Mouse (Mus musculus) heart, postnatal 36 days (tissue): Measurements from ENCODE around the gene Olfr1216. TPM values are rescaled to one million over a fixed set of nuclear protein-coding genes. Genes with fewer than 3 reads are reported as not detected.
"Not testable (repeated sequence)": the region's sequence is repeated elsewhere in the genome, so short reads cannot be mapped to it uniquely, and the experiment has no call there.

Source experiments
- DNase-seq, 2 experiments: peaks; one replicate each; pipeline ENCODE4 v3.0.0; 2021 to 2022
- intact Hi-C: fragments of 180-260 bp; cut with DNase I; formaldehyde crosslinking; loops from one replicate; pipeline ENCODE4 v1.15.1; 2025
- total RNA-seq, 2 experiments: library from RNA; stranded (reverse); gene quantifications; 2 replicates each; pipeline ENCODE4 v1.2.3; 2021

The Olfr1216 gene
- total RNA-seq = not detected

DNA sequence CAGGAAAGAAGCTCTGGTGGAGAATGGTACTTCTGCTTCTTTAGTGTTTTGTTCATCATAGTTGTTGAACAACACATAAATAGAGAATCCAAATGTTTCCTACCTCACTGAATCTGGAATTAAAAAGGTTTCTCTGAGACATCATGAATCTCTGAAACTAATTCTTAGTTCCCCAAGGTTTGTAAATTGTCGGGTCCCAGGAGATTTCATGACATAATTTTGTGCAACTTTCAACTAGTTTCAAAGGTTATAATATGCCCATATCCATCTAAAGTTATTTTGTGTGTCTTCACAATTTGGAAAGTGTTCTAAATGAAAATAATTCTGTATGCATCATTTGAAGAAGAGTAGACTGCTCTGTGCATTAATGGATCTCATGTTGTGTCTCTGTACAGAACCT lies at the start of gene Olfr1216:
TSS of gene Olfr1216 (minus strand) at position 101 of the 400 bp plus-strand sequence.
- intact Hi-C loops = no loop called here
- DNase-seq = no peak

- intact Hi-C loops = no loop called here
- no peak for DNase-seq
These were observed 42.9 kb upstream of the Olfr1216 start, which contains the start of gene Olfr1218 for GRCm38 (mm10) chr2:89061087-89061486. Gene Olfr1218 (minus strand): TSS chr2:89061187.

GRCm38 (mm10) chr2:89031965-89032364 lies 13.8 kb upstream of the Olfr1216 start, which contains the start of gene Olfr1217:
Gene Olfr1217 (minus strand): TSS chr2:89032065.
- intact Hi-C loops = no loop called here
- no peak for DNase-seq

GRCm38 (mm10) chr2:89021436-89021835 lies 3.3 kb upstream of the Olfr1216 start:
- DNase-seq, intact Hi-C loops: not testable (repeated sequence)

- intact Hi-C loops = no loop called here
- no peak for DNase-seq
These were observed 11.3 kb downstream of the Olfr1216 start, which contains the start of gene Olfr1215 for GRCm38 (mm10) chr2:89006873-89007272. Gene Olfr1215 (minus strand): TSS chr2:89006973.

GRCm38 (mm10) chr2:88992553-88992952 lies 25.6 kb downstream of the Olfr1216 start, which contains the start of gene Olfr1214:
Gene Olfr1214 (minus strand): TSS chr2:88992653.
- intact Hi-C loops = no loop called here
- no peak for DNase-seq

DNA sequence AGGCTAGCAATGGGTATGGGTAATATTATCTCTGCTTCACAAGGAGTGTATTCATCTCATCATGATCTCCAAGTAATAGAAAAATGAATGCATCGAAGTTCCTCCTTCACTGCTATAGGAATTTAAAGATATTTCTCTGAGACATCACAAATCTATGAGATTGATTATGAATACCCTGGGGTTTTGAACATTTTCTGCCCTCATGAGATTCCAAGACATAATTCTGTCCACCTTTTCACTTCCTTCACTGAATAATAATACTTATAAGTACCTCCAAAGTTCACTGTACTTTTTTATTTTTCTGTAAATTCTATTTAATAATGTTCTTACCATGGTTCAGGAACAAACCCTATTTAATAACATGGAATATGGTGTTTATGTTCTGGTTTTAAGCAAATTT lies 38.0 kb downstream of the Olfr1216 start, which contains the start of gene Gm13762:
TSS of gene Gm13762 (minus strand) at position 101 of the 400 bp plus-strand sequence.
- DNase-seq = no peak
- intact Hi-C loops = no loop called here

Other genes with a start within 250 kb of the Olfr1216 start
- gene Olfr1200, start 247.9 kb downstream of the Olfr1216 start, total RNA-seq = not detected
- gene Olfr1201, start 225.3 kb downstream of the Olfr1216 start, total RNA-seq = not detected
- gene Olfr1202, start 203.8 kb downstream of the Olfr1216 start, total RNA-seq = not detected
- gene Olfr1205, start 188.6 kb downstream of the Olfr1216 start, total RNA-seq = not detected
- not detected for gene Olfr1204, start 169.0 kb downstream of the Olfr1216 start, total RNA-seq
- not detected for gene Olfr1206, start 155.1 kb downstream of the Olfr1216 start, total RNA-seq
- not detected for gene Olfr1208, start 116.0 kb downstream of the Olfr1216 start, total RNA-seq
- not detected for gene Olfr1209, start 103.2 kb downstream of the Olfr1216 start, total RNA-seq
- gene Olfr1211, start 80.2 kb downstream of the Olfr1216 start, total RNA-seq = not detected
- not detected for gene Olfr1212, start 64.4 kb downstream of the Olfr1216 start, total RNA-seq
- gene Gm13762, start 38.1 kb downstream of the Olfr1216 start, total RNA-seq = not detected
- not detected for gene Olfr1214, start 25.7 kb downstream of the Olfr1216 start, total RNA-seq
- not detected for gene Olfr1215, start 11.4 kb downstream of the Olfr1216 start, total RNA-seq
- gene Olfr1217, start 13.7 kb upstream of the Olfr1216 start, total RNA-seq = not detected
- gene Olfr1218, start 42.8 kb upstream of the Olfr1216 start, total RNA-seq = not detected
- gene Olfr1219, start 65.2 kb upstream of the Olfr1216 start, total RNA-seq = not detected
- not detected for gene Olfr1220, start 88.5 kb upstream of the Olfr1216 start, total RNA-seq
- not detected for gene Olfr1221, start 98.9 kb upstream of the Olfr1216 start, total RNA-seq
- gene Olfr1222, start 114.7 kb upstream of the Olfr1216 start, total RNA-seq = not detected
- gene Olfr1223, start 133.2 kb upstream of the Olfr1216 start, total RNA-seq = not detected
- not detected for gene Olfr1224-ps1, start 145.8 kb upstream of the Olfr1216 start, total RNA-seq
- not detected for gene Olfr1225, start 156.3 kb upstream of the Olfr1216 start, total RNA-seq
- gene Olfr1226, start 181.7 kb upstream of the Olfr1216 start, total RNA-seq = not detected
- gene Olfr1228, start 235.7 kb upstream of the Olfr1216 start, total RNA-seq = not detected